Mouse (Mus musculus) testis, adult 2 months (tissue): ENCODE measurements around the gene Eln. TPM values are rescaled to one million over a fixed set of nuclear protein-coding genes. Genes with fewer than 3 reads are reported as not detected.

Experiments used
- H3K27ac ChIP-seq: fragments of 200-500 bp; 2 replicates; pipeline ENCODE4 v1.5.1; 2012; ENCODE audit warnings: low read depth, low read length; ENCODE audit not compliant: control insufficient read depth, insufficient read depth
- H3K27me3 ChIP-seq: fragments of 200-500 bp; 2 replicates; pipeline ENCODE4 v1.6.1; 2012; ENCODE audit warnings: mild to moderate bottlenecking, low read length, moderate library complexity; ENCODE audit not compliant: control insufficient read depth, insufficient read depth
- H3K36me3 ChIP-seq: fragments of 200-500 bp; 2 replicates; pipeline ENCODE4 v1.6.1; 2012; ENCODE audit warnings: mild to moderate bottlenecking, low read length; ENCODE audit not compliant: control insufficient read depth, insufficient read depth
- H3K4me1 ChIP-seq: fragments of 200-500 bp; 2 replicates; pipeline ENCODE4 v1.6.1; 2012; ENCODE audit warnings: low read length; ENCODE audit not compliant: control insufficient read depth, insufficient read depth
- H3K4me3 ChIP-seq: fragments of 200-500 bp; 2 replicates; pipeline ENCODE4 v1.5.1; 2012; ENCODE audit warnings: low read depth, mild to moderate bottlenecking, low read length, moderate library complexity, mixed read lengths; ENCODE audit not compliant: control insufficient read depth
- CTCF ChIP-seq: fragments of 200-500 bp; IDR thresholded peaks from 2 replicates; pipeline ENCODE4 v1.5.1; 2012; ENCODE audit warnings: low read depth, mild to moderate bottlenecking, inconsistent platforms, low read length, moderate library complexity; ENCODE audit not compliant: control insufficient read depth, insufficient read depth, insufficient replicate concordance
- POLR2A ChIP-seq: fragments of 200-500 bp; IDR thresholded peaks from 2 replicates; pipeline ENCODE4 v1.6.1; 2012; ENCODE audit warnings: low read depth, mild to moderate bottlenecking, inconsistent platforms, low read length, moderate library complexity; ENCODE audit not compliant: control insufficient read depth
- polyA plus RNA-seq: library from polyadenylated mRNA; depleted of rRNA; stranded (reverse); fragments of >200 nt; gene quantifications from 2 replicates; pipeline ENCODE4 v1.2.3, GENCODE M21; 2012

Eln gene
- polyA plus RNA-seq, 1 experiment: 12.8 TPM

DNA sequence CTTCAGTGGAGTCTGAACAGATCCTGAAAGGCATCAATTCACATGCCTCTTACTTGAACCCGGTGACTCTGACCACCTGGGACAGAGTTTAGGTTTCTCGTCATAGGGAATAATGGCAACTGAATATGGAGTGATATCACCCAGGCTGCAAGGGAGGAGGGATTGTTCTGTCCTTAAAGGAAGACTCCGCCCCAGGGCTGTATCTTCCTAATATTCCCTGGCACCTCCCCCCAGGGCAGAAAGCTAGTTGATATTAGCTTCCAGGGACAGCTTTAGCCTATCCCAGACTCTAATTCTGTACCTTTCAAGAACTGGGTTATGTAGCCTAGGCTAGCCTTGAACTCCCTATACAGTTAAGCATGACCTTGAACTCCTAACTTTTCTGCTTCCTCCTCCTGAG is 2.1 kb downstream of the Eln start:
- Histone ChIP-seq H3K4me3 (no peak overlapping the region), H3K27me3 (no peaks in the 10 kb centered on the region), H3K36me3 (no peaks in the 10 kb centered on the region), H3K27ac (no peak overlapping the region), H3K4me1 (peaks cover 7% of the 10 kb centered on the region)
- TF ChIP-seq CTCF: no peak
- TF ChIP-seq POLR2A: no peak

DNA sequence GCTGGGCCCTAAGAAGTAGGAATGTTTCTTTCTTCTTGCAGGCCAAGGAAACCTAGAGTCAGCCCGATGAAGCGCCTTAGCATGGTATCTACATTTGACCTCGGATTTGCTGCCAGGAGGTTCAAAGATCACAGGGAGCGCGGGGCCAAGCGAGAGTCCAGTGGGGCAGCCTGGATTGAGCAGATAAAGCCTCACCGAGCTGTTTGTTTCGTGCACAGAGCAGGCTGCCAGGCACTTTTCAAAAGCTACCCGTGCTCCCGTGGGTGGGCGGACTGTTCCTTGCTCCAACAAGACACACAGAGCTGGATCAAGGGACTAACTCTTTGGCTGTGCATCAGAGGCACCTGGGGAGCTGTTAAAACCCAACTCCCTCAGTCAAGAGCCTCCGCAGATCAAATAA is 3.1 kb downstream of the Eln start:
- Histone ChIP-seq H3K27ac (peak overlapping the region; percentile 41; the same call in 1 of the 2 replicates), H3K27me3 (no peaks in the 10 kb centered on the region), H3K36me3 (no peaks in the 10 kb centered on the region), H3K4me3 (no peak overlapping the region), H3K4me1 (peaks cover 8% of the 10 kb centered on the region)
- TF ChIP-seq CTCF (no peak), POLR2A (no peak)

DNA sequence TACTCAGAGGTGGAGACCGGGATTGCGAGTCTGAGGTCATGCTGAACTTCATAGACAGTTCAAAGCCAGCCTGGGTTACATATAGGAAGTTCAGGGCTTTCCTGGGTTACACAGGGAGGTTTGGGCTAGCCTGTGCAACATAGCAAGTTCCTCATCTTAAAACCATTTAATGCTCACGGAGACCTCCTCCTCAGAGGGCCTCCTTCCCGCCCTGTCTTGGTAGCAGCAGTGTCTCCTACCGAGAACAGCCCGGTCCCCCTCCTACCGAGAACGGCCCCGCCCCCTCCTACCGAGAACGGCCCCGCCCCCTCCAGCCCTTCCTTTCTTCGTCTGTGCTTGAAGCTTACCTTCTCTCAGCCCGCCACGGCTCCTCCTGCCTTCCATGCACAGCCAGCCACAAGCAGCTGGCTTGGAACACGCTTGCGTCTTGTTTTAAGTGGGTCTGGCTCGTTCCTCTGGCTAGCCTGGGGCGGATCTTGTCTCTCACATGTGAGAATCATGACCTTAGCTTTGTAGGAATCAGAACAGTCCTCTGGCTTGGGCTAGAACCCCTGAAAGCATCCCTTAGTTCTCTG is 4.8 kb downstream of the Eln start:
- Histone ChIP-seq H3K4me1 (peaks cover 8% of the 10 kb centered on the region), H3K4me3 (no peak overlapping the region), H3K27me3 (no peaks in the 10 kb centered on the region), H3K36me3 (no peaks in the 10 kb centered on the region), H3K27ac (no peak overlapping the region)
- TF ChIP-seq CTCF: no peak
- no peak for TF ChIP-seq POLR2A

DNA sequence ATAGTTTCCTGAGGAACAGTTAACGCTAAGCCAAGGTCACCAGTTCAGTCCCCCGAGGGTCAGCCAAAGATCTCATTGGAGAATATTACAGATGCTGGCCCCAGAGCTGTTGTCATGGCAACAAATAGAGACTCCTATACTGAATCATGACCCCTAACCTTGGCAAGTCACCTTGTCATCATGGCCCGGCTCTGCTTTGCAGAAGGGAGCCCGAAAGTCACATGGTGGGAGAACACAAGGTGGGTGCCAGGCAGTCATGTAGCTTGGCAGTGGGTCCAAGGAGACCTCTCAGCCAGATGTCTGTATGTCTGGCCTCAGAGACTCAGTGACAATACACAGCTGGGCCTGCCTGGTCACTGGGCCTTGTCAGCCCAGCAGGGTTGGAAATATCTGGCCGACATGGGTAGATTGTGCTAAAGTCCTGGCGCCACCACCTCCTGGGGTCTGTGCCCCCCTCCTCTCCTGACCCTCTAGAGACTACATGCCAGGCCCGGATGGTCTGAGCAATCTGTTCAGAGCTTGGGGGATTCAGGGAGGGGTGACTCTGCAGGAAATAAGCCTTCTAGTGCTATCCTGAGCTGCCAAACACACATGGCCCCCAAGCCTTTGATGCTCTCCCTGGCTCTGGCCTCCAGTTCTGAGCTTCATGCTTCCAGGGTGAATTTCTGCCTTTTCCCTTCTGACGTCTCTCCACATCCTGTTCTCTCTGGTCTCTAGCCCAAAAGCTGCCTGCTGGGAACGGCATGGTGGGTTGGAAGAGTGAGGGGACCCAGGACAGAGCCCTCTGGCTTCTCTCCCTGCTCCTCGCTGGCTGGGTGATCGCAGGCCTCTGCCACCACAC is 6.4 kb downstream of the Eln start:
- H3K4me3 ChIP-seq: no peak overlapping the region
- peaks cover 9% of the 10 kb centered on the region for H3K4me1 ChIP-seq
- H3K27me3 ChIP-seq: no peaks in the 10 kb centered on the region
- H3K36me3 ChIP-seq: no peaks in the 10 kb centered on the region
- no peak for TF ChIP-seq CTCF
- TF ChIP-seq POLR2A: no peak
- no peak overlapping the region; the same call in 1 of the 2 replicates for H3K27ac ChIP-seq

DNA sequence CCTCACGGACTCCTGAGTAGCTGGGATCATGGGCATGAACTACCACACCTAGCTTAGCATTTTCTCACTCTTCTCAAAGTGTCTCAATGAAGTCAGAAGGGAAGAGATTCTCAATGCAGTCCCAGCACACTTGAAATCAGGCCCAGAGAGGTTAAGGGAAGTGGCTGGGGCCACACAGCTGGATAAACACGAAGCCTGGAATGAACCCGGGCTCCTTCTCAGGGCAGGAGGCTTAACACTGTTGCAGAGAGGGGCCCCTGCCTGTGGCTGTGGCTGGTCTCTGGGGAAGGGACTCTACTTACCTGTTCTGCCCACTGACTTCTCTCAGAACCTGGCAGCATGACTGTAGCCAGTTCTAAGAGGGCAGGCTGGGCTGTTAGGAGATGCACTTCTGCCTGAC is 7.2 kb downstream of the Eln start:
- Histone ChIP-seq H3K4me3 (no peak overlapping the region), H3K36me3 (no peaks in the 10 kb centered on the region), H3K4me1 (peaks cover 15% of the 10 kb centered on the region), H3K27me3 (no peaks in the 10 kb centered on the region), H3K27ac (no peak overlapping the region)
- TF ChIP-seq POLR2A: no peak
- TF ChIP-seq CTCF: no peak

DNA sequence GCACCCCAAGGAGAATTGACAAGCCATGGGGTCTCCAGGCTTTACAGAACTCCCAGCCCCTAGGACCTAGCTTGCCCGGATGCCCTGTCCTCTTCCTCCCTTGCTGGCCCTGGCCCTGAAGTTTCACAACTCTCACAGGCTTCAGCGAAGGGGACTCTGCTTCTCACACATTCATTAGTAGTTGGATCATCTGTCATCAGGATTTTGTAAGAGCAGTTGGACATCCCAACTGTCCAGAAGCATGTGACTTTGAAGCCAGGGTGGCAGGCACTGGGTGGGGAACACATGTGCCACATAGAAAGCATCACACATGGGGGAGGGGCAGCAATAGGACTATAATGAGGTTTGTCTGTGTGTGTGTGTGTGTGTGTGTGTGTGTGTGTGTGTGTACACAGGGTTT is 12.2 kb downstream of the Eln start:
- Histone ChIP-seq H3K36me3 (no peaks in the 10 kb centered on the region), H3K4me3 (no peak overlapping the region), H3K27me3 (no peaks in the 10 kb centered on the region), H3K27ac (no peak overlapping the region), H3K4me1 (peaks cover 15% of the 10 kb centered on the region)
- TF ChIP-seq POLR2A (no peak), CTCF (no peak)

DNA sequence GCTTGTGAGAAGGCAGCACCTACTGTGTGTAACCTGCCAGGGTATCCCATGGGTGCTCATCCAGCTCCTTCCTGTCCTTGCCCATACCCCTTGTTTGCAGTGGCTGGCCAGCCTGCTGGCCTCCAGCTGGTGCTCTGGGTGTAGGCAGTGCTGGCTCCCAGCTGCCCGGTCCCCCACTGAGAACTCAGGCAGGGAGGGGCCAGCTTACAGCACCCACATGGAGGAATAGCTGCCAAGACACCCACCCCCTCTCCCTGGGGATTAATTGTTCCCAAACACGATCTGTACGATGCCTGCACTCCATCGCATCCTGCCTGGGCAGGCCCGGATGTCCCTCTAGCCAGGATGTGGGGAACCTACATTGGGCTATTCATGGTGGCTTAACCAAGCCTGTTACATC is 13.1 kb downstream of the Eln start:
- Histone ChIP-seq H3K36me3 (no peaks in the 10 kb centered on the region), H3K27me3 (no peaks in the 10 kb centered on the region), H3K27ac (no peak overlapping the region), H3K4me1 (peaks cover 14% of the 10 kb centered on the region), H3K4me3 (no peak overlapping the region)
- TF ChIP-seq POLR2A (no peak), CTCF (no peak)

DNA sequence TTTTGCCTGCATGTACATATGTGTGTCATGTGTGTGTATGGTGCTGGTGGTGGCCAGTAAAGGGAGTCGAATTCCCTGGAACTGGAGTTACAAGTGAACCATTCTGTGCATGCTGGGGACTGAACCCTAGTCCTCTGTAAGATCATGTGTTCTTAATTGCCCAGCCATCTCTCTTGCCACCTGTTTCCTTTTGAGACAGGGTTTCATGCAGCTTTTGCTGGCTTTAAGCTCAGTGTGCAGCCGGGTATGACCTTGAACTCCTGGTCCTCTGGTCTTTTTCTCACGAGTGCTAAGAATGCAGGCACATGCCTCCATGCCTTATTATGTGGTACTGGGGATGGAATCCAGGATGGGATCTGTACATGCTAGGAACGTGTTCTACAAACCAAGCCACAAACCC is 13.9 kb downstream of the Eln start:
- peaks cover 14% of the 10 kb centered on the region for H3K4me1 ChIP-seq
- no peaks in the 10 kb centered on the region for H3K27me3 ChIP-seq
- H3K27ac ChIP-seq: no peak overlapping the region
- H3K4me3 ChIP-seq: no peak overlapping the region
- TF ChIP-seq POLR2A: no peak
- TF ChIP-seq CTCF: no peak
- H3K36me3 ChIP-seq: no peaks in the 10 kb centered on the region
